Mouse (Mus musculus): Measurements from ENCODE around the gene Unc79. TPM values are rescaled to one million over a fixed set of nuclear protein-coding genes. Genes with fewer than 3 reads are reported as not detected.

Unc79 gene
- total and polyA plus RNA-seq, 3 experiments, result 0.33 TPM; not detected in 2

GRCm38 (mm10) chr12:103160721-103161120, 212.1 kb downstream of the Unc79 start:
- Histone ChIP-seq H3K27me3 (ENCODE audit: insufficient read depth, low read length) (no peaks in the 10 kb centered on the region), H3K4me3 (ENCODE audit: low read depth, low read length) (no peak overlapping the region), H3K4me1 (ENCODE audit: insufficient read depth, low read depth, low read length) (no peaks in the 10 kb centered on the region), H3K36me3 (replicated peaks) (no peaks in the 10 kb centered on the region), H3K9me3 (replicated peaks) (peaks cover 71% of the 10 kb centered on the region)
- ATAC-seq (ENCODE audit: extremely low read depth, insufficient number of reproducible peaks, low FRiP score, poor library complexity, severe bottlenecking), result no peak
- no peak for DNase-seq (ENCODE audit: low spot score)
- TF ChIP-seq GATA1 (IDR thresholded peaks at IDR 0.05; ENCODE audit: borderline replicate concordance, low read length), result no peak
- TF ChIP-seq TAL1 (conservative IDR thresholded peaks at IDR 0.05; ENCODE audit: low read depth, low read length), result no peak
- TF ChIP-seq GATA2 (IDR thresholded peaks at IDR 0.05; ENCODE audit: borderline replicate concordance, low read depth, low read length), result no peak
- no peak for TF ChIP-seq CTCF (IDR thresholded peaks at IDR 0.05; ENCODE audit: low read depth, low read length)
- TF ChIP-seq POLR2AphosphoS5 (IDR thresholded peaks at IDR 0.05; ENCODE audit: insufficient replicate concordance, low read depth, low read length), result no peak

GRCm38 (mm10) chr12:103163596-103163995, 214.9 kb downstream of the Unc79 start:
- TF ChIP-seq GATA1 (IDR thresholded peaks at IDR 0.05; ENCODE audit: borderline replicate concordance, low read length) (no peak), GATA2 (IDR thresholded peaks at IDR 0.05; ENCODE audit: borderline replicate concordance, low read depth, low read length) (no peak), CTCF (IDR thresholded peaks at IDR 0.05; ENCODE audit: low read depth, low read length) (no peak), POLR2AphosphoS5 (IDR thresholded peaks at IDR 0.05; ENCODE audit: insufficient replicate concordance, low read depth, low read length) (no peak), TAL1 (conservative IDR thresholded peaks at IDR 0.05; ENCODE audit: low read depth, low read length) (no peak)
- Histone ChIP-seq H3K4me1 (ENCODE audit: insufficient read depth, low read depth, low read length) (no peaks in the 10 kb centered on the region), H3K36me3 (replicated peaks) (no peaks in the 10 kb centered on the region), H3K9me3 (replicated peaks) (peaks cover 81% of the 10 kb centered on the region), H3K4me3 (ENCODE audit: low read depth, low read length) (no peak overlapping the region), H3K27me3 (ENCODE audit: insufficient read depth, low read length) (no peaks in the 10 kb centered on the region)
- no peak for ATAC-seq (ENCODE audit: extremely low read depth, insufficient number of reproducible peaks, low FRiP score, poor library complexity, severe bottlenecking)
- DNase-seq (ENCODE audit: low spot score), result no peak

GRCm38 (mm10) chr12:103164101-103165030, 215.7 kb downstream of the Unc79 start:
- ATAC-seq (ENCODE audit: extremely low read depth, insufficient number of reproducible peaks, low FRiP score, poor library complexity, severe bottlenecking) (no peak), DNase-seq (ENCODE audit: low spot score) (no peak)
- Histone ChIP-seq H3K4me3 (ENCODE audit: low read depth, low read length) (no peak overlapping the region), H3K9me3 (replicated peaks) (peaks cover 81% of the 10 kb centered on the region), H3K27me3 (ENCODE audit: insufficient read depth, low read length) (no peaks in the 10 kb centered on the region), H3K36me3 (replicated peaks) (no peaks in the 10 kb centered on the region), H3K4me1 (ENCODE audit: insufficient read depth, low read depth, low read length) (no peaks in the 10 kb centered on the region)
- TF ChIP-seq POLR2AphosphoS5 (IDR thresholded peaks at IDR 0.05; ENCODE audit: insufficient replicate concordance, low read depth, low read length) (no peak), CTCF (IDR thresholded peaks at IDR 0.05; ENCODE audit: low read depth, low read length) (no peak), GATA1 (IDR thresholded peaks at IDR 0.05; ENCODE audit: borderline replicate concordance, low read length) (no peak), GATA2 (IDR thresholded peaks at IDR 0.05; ENCODE audit: borderline replicate concordance, low read depth, low read length) (no peak), TAL1 (conservative IDR thresholded peaks at IDR 0.05; ENCODE audit: low read depth, low read length) (no peak)

- TF ChIP-seq POLR2AphosphoS5 (IDR thresholded peaks at IDR 0.05; ENCODE audit: insufficient replicate concordance, low read depth, low read length) (no peak), GATA1 (IDR thresholded peaks at IDR 0.05; ENCODE audit: borderline replicate concordance, low read length) (no peak), CTCF (IDR thresholded peaks at IDR 0.05; ENCODE audit: low read depth, low read length) (no peak), GATA2 (IDR thresholded peaks at IDR 0.05; ENCODE audit: borderline replicate concordance, low read depth, low read length) (no peak), TAL1 (conservative IDR thresholded peaks at IDR 0.05; ENCODE audit: low read depth, low read length) (no peak)
- Histone ChIP-seq H3K36me3 (replicated peaks) (no peaks in the 10 kb centered on the region), H3K4me3 (ENCODE audit: low read depth, low read length) (no peak overlapping the region), H3K9me3 (replicated peaks) (peaks cover 79% of the 10 kb centered on the region), H3K27me3 (ENCODE audit: insufficient read depth, low read length) (no peaks in the 10 kb centered on the region; the same call in 1 of the 2 replicates), H3K4me1 (ENCODE audit: insufficient read depth, low read depth, low read length) (no peaks in the 10 kb centered on the region)
- DNase-seq (ENCODE audit: low spot score) (no peak), ATAC-seq (ENCODE audit: extremely low read depth, insufficient number of reproducible peaks, low FRiP score, poor library complexity, severe bottlenecking) (no peak)
Observed at GRCm38 (mm10) chr12:103168892-103169291, 220.2 kb downstream of the Unc79 start.

- no peak for TF ChIP-seq TAL1 (conservative IDR thresholded peaks at IDR 0.05; ENCODE audit: low read depth, low read length)
- no peak for TF ChIP-seq CTCF (IDR thresholded peaks at IDR 0.05; ENCODE audit: low read depth, low read length)
- TF ChIP-seq GATA2 (IDR thresholded peaks at IDR 0.05; ENCODE audit: borderline replicate concordance, low read depth, low read length), result no peak
- no peak for TF ChIP-seq GATA1 (IDR thresholded peaks at IDR 0.05; ENCODE audit: borderline replicate concordance, low read length)
- TF ChIP-seq POLR2AphosphoS5 (IDR thresholded peaks at IDR 0.05; ENCODE audit: insufficient replicate concordance, low read depth, low read length), result no peak
- Histone ChIP-seq H3K27me3 (ENCODE audit: insufficient read depth, low read length) (no peaks in the 10 kb centered on the region), H3K4me3 (ENCODE audit: low read depth, low read length) (no peak overlapping the region), H3K4me1 (ENCODE audit: insufficient read depth, low read depth, low read length) (no peaks in the 10 kb centered on the region), H3K36me3 (replicated peaks) (no peaks in the 10 kb centered on the region), H3K9me3 (replicated peaks) (peaks cover 64% of the 10 kb centered on the region)
- DNase-seq (ENCODE audit: low spot score) (no peak), ATAC-seq (ENCODE audit: extremely low read depth, insufficient number of reproducible peaks, low FRiP score, poor library complexity, severe bottlenecking) (no peak)
Observed at GRCm38 (mm10) chr12:103183057-103183456, 234.4 kb downstream of the Unc79 start.

- DNase-seq (ENCODE audit: low spot score) (no peak), ATAC-seq (ENCODE audit: extremely low read depth, insufficient number of reproducible peaks, low FRiP score, poor library complexity, severe bottlenecking) (no peak)
- no peaks in the 10 kb centered on the region for H3K4me1 ChIP-seq (ENCODE audit: insufficient read depth, low read depth, low read length)
- no peak overlapping the region for H3K4me3 ChIP-seq (ENCODE audit: low read depth, low read length)
- TF ChIP-seq POLR2AphosphoS5 (IDR thresholded peaks at IDR 0.05; ENCODE audit: insufficient replicate concordance, low read depth, low read length), result no peak
- no peak for TF ChIP-seq GATA1 (IDR thresholded peaks at IDR 0.05; ENCODE audit: borderline replicate concordance, low read length)
- TF ChIP-seq GATA2 (IDR thresholded peaks at IDR 0.05; ENCODE audit: borderline replicate concordance, low read depth, low read length), result no peak
- TF ChIP-seq TAL1 (conservative IDR thresholded peaks at IDR 0.05; ENCODE audit: low read depth, low read length), result no peak
- H3K9me3 ChIP-seq (replicated peaks), result peaks cover 84% of the 10 kb centered on the region
- no peaks in the 10 kb centered on the region for H3K27me3 ChIP-seq (ENCODE audit: insufficient read depth, low read length)
- H3K36me3 ChIP-seq (replicated peaks), result no peaks in the 10 kb centered on the region
Observed at GRCm38 (mm10) chr12:103187020-103187419, 238.4 kb downstream of the Unc79 start.
